Mouse (Mus musculus) neural tube, embryonic 11.5 days (tissue): ENCODE results near the gene Ripor2. TPM values are rescaled to one million over a fixed set of nuclear protein-coding genes. Genes with fewer than 3 reads are reported as not detected.

Experiments
- ATAC-seq: fragments of 200-750 bp; cut with Nextera tagmentation; 2 replicates; pipeline ENCODE4 v1.8.0; 2017; ENCODE audit warnings: moderate number of reproducible peaks, mild to moderate bottlenecking, moderate TSS enrichment, moderate library complexity; ENCODE audit not compliant: insufficient read depth, low FRiP score, low TSS enrichment
- DNase-seq: peaks from one replicate; pipeline ENCODE4 v3.0.0-alpha.2; 2015; ENCODE audit warnings: low spot score
- H3K27ac ChIP-seq: fragments of 300-500 bp; sonication (generic); 2 replicates; pipeline ENCODE4 v1.5.1; 2014; ENCODE audit warnings: low read depth, mild to moderate bottlenecking, low read length
- H3K27me3 ChIP-seq: fragments of 300-500 bp; sonication (generic); 2 replicates; pipeline ENCODE4 v1.6.1; 2014; ENCODE audit warnings: mild to moderate bottlenecking, low read length, mixed read lengths; ENCODE audit not compliant: control insufficient read depth, insufficient read depth
- H3K36me3 ChIP-seq: fragments of 300-500 bp; sonication (generic); 2 replicates; pipeline ENCODE4 v1.6.1; 2014; ENCODE audit warnings: mild to moderate bottlenecking, low read length, moderate library complexity, mixed read lengths; ENCODE audit not compliant: control insufficient read depth, insufficient read depth
- H3K4me1 ChIP-seq: fragments of 300-500 bp; sonication (generic); 2 replicates; pipeline ENCODE4 v1.6.1; 2014; ENCODE audit warnings: low read length, mixed read lengths; ENCODE audit not compliant: control insufficient read depth, insufficient read depth
- H3K4me2 ChIP-seq: fragments of 300-500 bp; sonication (generic); 2 replicates; pipeline ENCODE4 v1.6.1; 2014; ENCODE audit warnings: low read depth, mild to moderate bottlenecking, moderate library complexity
- H3K4me3 ChIP-seq: fragments of 300-500 bp; sonication (generic); 2 replicates; pipeline ENCODE4 v1.5.1; 2014; ENCODE audit warnings: low read depth, low read length
- H3K9ac ChIP-seq: fragments of 300-500 bp; sonication (generic); 2 replicates; pipeline ENCODE4 v1.6.1; 2014; ENCODE audit warnings: mild to moderate bottlenecking, low read length
- H3K9me3 ChIP-seq: fragments of 300-500 bp; sonication (generic); 2 replicates; pipeline ENCODE4 v1.6.1; 2016; ENCODE audit warnings: low read length; ENCODE audit not compliant: control insufficient read depth
- WGBS: fragments of 180-500 bp; shearing (Covaris S2); extraction: QIAGEN DNeasy Blood & Tissue Kit; methylation state at CpG from one replicate; pipeline ENCODE4 v1.1.7; 2014; 5-methylcytosine and 5-hydroxymethylcytosine counted together
- polyA plus RNA-seq: library from polyadenylated mRNA; unstranded; fragments of >200 nt; fragmentation: Nextera tagmentation; extraction: Ambion mirVana; gene quantifications from 2 replicates; pipeline ENCODE4 v1.2.1, GENCODE M21; 2014

Ripor2 gene
- polyA plus RNA-seq, 1 experiment from 2014 or later: 6.2 TPM

DNA sequence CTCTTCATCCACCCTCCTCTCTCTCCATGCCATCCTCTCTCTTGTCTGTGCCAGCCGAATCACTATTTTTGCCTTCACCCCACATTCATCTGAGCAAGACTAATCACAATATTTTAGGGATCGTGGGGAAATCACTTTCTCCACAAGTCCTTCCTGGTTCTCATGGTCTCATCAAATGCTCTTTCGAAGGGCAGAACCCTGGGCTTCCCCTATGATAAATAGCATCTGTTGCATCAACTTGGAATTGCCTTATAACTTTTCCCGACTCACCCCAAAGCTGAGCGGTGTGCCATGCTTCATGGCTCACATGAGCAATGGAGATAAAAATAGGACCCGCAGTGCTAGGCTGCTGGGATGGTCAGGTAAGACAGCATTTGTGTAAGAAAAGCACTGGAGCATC, 9.7 kb downstream of the Ripor2 start:
- Histone ChIP-seq H3K27ac (no peak overlapping the region), H3K4me1 (no peaks in the 10 kb centered on the region), H3K4me3 (no peak overlapping the region), H3K4me2 (no peak overlapping the region), H3K9me3 (no peaks in the 10 kb centered on the region), H3K36me3 (no peaks in the 10 kb centered on the region), H3K27me3 (no peaks in the 10 kb centered on the region), H3K9ac (no peak overlapping the region)
- DNase-seq: no peak
- ATAC-seq: no peak
- 93% methylated on average over 6 of the region's 6 CpGs for WGBS

DNA sequence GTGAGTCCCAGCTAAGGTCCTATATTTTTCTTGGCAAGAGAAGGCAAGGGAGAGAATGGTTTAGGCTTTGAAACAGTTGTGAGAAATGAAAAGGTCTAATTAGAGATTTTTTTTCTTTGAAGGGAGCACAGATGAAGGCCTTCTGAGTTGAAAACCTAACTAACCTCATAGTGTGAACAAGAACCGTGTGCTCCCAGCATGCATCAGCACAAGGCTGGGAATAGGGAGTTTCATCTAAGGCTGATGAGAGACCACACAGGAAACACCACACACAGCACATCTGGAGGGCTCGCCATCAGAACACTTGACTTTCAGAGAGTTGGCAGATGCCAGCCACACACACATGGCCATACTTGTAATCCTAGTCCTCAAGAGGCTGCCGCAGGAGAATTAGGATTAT, 12.3 kb downstream of the Ripor2 start:
- Histone ChIP-seq H3K4me1 (no peaks in the 10 kb centered on the region), H3K4me2 (no peak overlapping the region), H3K9ac (no peak overlapping the region), H3K4me3 (no peak overlapping the region), H3K9me3 (no peaks in the 10 kb centered on the region), H3K36me3 (no peaks in the 10 kb centered on the region), H3K27me3 (no peaks in the 10 kb centered on the region), H3K27ac (no peak overlapping the region)
- 85% methylated on average over 3 of the region's 3 CpGs for WGBS
- ATAC-seq (no peak), DNase-seq (no peak)

DNA sequence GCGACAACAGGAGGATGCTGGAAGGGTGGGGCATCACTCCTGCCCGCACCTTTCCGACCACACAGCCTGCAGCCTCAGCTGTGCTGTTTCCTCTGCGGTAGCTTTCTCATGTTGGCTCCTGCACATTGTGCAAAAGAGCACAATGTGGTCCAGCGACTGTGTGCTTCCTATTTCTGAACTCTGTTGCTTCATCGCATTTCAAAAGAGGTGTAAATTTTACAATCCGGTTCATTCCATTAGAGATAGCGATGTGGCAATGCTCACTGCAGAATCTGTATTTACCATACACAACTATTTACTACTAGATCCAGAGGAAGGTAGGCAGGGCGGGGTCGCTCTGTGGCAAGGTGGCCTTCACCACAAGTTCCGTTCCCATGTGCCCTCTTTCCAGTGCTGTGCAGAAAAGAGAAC, 17.6 kb downstream of the Ripor2 start:
- ATAC-seq (no peak), DNase-seq (no peak)
- no peak overlapping the region for H3K4me2 ChIP-seq
- no peak overlapping the region for H3K27ac ChIP-seq
- H3K9ac ChIP-seq: no peak overlapping the region
- H3K27me3 ChIP-seq: no peaks in the 10 kb centered on the region
- H3K4me3 ChIP-seq: no peak overlapping the region
- H3K36me3 ChIP-seq: no peaks in the 10 kb centered on the region
- H3K4me1 ChIP-seq: peaks cover 7% of the 10 kb centered on the region; the same call in 1 of the 2 replicates
- H3K9me3 ChIP-seq: no peaks in the 10 kb centered on the region
- 86% methylated on average over 11 of the region's 11 CpGs for WGBS

DNA sequence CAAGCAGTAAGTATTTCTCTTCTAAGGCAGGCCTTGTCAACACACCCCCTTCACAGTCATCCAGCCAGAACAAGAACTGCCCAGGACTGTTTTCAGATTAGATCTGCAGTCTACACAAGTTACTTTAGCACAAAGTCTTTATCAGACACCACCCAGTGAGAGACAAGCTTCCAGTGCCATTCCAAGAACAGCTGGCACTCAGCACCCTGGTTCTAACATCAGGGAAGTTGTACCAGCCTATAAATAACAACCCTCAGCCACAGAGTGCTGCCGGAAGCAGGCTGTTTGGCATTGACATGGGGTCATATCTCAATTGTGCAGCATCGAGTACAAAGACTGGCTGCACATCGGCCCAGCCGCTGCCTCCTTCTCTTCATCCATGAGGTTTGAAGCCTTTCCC, 21.0 kb downstream of the Ripor2 start:
- Histone ChIP-seq H3K27me3 (no peaks in the 10 kb centered on the region), H3K4me2 (no peak overlapping the region), H3K9ac (no peak overlapping the region), H3K9me3 (no peaks in the 10 kb centered on the region), H3K27ac (no peak overlapping the region), H3K4me1 (peaks cover 12% of the 10 kb centered on the region; the same call in 1 of the 2 replicates), H3K4me3 (no peak overlapping the region), H3K36me3 (no peaks in the 10 kb centered on the region)
- DNase-seq (no peak), ATAC-seq (no peak)
- whole genome bisulfite sequencing: 21% methylated on average over 4 of the region's 4 CpGs

DNA sequence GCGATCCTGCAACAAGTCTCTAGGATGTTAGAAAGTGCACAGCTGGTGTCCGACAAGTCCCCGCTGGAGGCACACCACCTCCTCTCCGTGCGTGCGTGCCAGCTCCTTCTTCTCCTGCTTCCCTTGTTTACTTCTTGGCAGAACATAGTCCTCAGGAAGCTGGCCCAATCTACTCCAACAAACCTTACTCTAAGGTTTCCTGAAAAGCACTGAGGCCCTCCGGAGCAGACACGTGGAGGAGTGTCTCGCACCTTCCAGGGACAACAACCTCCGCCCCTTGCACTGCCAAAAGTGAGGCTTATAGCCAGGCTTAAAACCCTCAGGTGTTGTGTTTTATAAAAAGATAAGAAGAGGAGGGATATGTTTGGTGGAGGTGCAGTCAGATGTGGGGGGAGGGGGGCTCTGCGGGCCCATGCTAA, 21.6 kb downstream of the Ripor2 start:
- Histone ChIP-seq H3K27ac (no peak overlapping the region), H3K9me3 (no peaks in the 10 kb centered on the region), H3K4me3 (no peak overlapping the region), H3K4me2 (no peak overlapping the region), H3K9ac (no peak overlapping the region), H3K36me3 (no peaks in the 10 kb centered on the region), H3K27me3 (no peaks in the 10 kb centered on the region), H3K4me1 (peaks cover 12% of the 10 kb centered on the region; the same call in 1 of the 2 replicates)
- DNase-seq (no peak), ATAC-seq (no peak)
- WGBS: 20% methylated on average over 11 of the region's 11 CpGs

DNA sequence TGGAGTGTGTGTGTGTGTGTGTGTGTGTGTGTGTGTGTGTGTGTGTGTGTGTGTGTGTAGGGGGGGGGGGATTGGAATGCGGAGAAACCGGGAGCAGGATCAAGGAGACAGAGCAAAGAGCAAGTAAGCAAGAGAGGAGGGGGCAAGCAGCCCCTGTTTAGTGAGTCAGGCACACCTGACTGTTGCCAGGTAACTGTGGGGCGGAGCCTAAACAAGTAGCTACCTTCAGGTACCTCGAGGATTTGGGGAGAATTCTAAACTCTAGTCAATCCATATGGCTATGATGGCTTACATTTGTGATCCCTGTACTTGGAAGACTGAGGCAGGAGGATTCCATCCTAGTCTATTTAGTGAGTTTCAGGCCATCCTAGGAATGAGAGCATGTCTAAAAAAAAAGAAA, 22.1 kb downstream of the Ripor2 start:
- no peaks in the 10 kb centered on the region for H3K9me3 ChIP-seq
- H3K9ac ChIP-seq: no peak overlapping the region
- no peaks in the 10 kb centered on the region for H3K36me3 ChIP-seq
- H3K27ac ChIP-seq: no peak overlapping the region
- DNase-seq (no peak), ATAC-seq (no peak)
- H3K4me3 ChIP-seq: no peak overlapping the region
- no peaks in the 10 kb centered on the region for H3K27me3 ChIP-seq
- WGBS: 28% methylated on average over 4 of the region's 4 CpGs
- peaks cover 12% of the 10 kb centered on the region; the same call in 1 of the 2 replicates for H3K4me1 ChIP-seq
- H3K4me2 ChIP-seq: no peak overlapping the region

DNA sequence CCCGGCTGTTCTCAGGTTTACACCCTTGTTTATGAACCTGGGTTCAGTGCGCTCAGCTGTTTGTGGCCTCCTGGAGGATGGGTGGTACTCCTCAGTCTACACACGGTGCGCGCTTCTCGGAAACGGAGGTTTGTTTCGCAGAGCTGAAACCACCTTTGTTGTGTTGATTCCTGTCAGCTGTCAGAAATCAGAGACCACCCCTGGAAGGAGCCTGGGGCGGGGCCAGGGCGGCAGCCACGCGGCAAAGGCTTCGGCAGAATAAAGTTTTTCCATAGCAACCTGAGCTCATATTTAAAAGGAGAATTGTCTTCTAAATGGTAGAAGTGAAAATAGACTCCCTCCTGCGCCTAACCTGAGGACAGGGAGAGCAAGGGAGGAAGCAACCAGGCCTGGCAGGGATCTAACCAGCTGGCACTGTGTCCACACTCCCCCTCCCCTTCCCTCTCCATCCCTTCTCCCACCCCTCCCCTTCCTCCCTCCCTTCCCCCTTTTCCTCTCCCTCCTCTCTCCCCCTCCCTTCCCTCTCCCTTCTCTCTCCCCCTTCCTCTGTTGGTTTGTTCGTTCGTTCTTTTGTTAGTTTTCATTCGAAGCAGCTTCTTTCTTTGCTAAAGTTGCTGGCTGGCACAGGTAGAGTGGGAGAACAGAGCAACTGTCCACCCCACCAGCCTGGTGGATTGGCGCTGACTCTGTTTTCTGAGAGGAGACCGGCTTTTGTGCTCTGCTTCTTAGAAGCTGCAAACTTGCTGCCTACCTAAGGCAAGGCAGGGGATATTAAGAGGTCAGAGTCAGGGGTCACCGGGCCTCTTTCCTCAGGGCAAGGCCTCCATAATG, 23.0 kb downstream of the Ripor2 start:
- no peaks in the 10 kb centered on the region for H3K9me3 ChIP-seq
- H3K36me3 ChIP-seq: no peaks in the 10 kb centered on the region
- H3K27me3 ChIP-seq: no peaks in the 10 kb centered on the region
- peak overlapping the region; percentile 26 for H3K4me3 ChIP-seq
- 2% methylated on average over 20 of the region's 20 CpGs for WGBS
- H3K4me2 ChIP-seq: peak overlapping the region; percentile 50
- peaks cover 12% of the 10 kb centered on the region; the same call in 1 of the 2 replicates for H3K4me1 ChIP-seq
- peak overlapping the region; percentile 41 for H3K9ac ChIP-seq
- ATAC-seq (peak; percentile 70; the same call in 1 of the 2 replicates), DNase-seq (peak; percentile 51)
- H3K27ac ChIP-seq: no peak overlapping the region

DNA sequence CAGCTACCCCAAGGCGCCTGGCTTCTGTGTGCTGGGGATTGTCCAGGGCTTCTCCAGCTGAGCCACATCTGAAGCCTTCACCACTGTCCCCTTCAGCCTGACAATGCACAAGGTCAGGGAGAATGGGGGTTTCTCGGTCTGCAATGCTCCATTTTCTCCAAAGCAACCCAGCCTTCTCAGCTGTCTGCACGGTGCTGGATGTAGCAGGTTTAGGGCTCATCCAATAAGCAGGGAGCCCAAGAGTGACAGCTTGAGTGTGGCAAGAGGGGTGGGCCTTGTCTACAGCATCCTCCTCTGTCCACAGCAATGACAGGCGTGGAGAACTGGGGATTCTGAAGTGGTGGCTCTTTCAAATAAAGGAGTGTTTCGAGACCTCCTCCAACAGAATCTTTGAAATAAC, 23.8 kb downstream of the Ripor2 start:
- Histone ChIP-seq H3K4me2 (no peak overlapping the region), H3K9me3 (no peaks in the 10 kb centered on the region), H3K4me1 (peaks cover 12% of the 10 kb centered on the region; the same call in 1 of the 2 replicates), H3K27ac (no peak overlapping the region), H3K27me3 (no peaks in the 10 kb centered on the region), H3K9ac (no peak overlapping the region), H3K4me3 (no peak overlapping the region), H3K36me3 (no peaks in the 10 kb centered on the region)
- WGBS: 48% methylated on average over 5 of the region's 5 CpGs
- ATAC-seq: 0 out of 2 replicates have a peak, but pooled peaks have one; percentile 19
- no peak for DNase-seq

DNA sequence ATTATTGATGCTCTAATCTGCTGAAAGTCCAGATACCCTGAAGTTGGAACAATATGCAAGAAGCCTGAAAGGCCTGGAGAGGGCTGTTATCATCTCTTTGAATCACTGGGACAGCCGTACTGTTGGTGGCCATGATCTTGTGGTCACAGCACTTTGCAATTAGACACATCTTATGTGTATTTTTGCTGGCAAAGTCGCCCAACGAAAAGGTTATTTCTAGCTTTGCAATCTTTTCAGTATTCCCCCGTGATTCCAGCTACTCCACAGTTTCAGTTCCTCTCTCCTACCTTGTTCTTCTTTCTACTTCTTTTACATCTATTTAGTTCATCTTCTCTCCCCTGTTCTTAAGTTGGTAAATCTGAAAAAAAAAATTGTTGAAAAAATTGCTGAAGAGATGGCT, 26.0 kb downstream of the Ripor2 start:
- Histone ChIP-seq H3K9me3 (no peaks in the 10 kb centered on the region; the same call in 1 of the 2 replicates), H3K27ac (no peak overlapping the region), H3K36me3 (no peaks in the 10 kb centered on the region), H3K9ac (no peak overlapping the region), H3K4me3 (no peak overlapping the region), H3K4me2 (no peak overlapping the region), H3K4me1 (peaks cover 12% of the 10 kb centered on the region; the same call in 1 of the 2 replicates), H3K27me3 (no peaks in the 10 kb centered on the region)
- no peak for ATAC-seq
- 93% methylated on average over 4 of the region's 4 CpGs for WGBS
- no peak for DNase-seq
